Mouse (Mus musculus) stomach, postnatal 0 days (tissue): ENCODE measurements around the gene Hoxc11. TPM values are rescaled to one million over a fixed set of nuclear protein-coding genes. Genes with fewer than 3 reads are reported as not detected.

Source experiments
- ATAC-seq: fragments of 200-750 bp; cut with Nextera tagmentation; 2 replicates; pipeline ENCODE4 v1.8.0; 2017; ENCODE audit not compliant: low FRiP score, low TSS enrichment
- DNase-seq: peaks from one replicate; pipeline ENCODE4 v3.0.0-alpha.2; 2016; ENCODE audit warnings: low spot score
- H3K27ac ChIP-seq: fragments of 300-500 bp; sonication (generic); replicated peaks from 2 replicates; pipeline ENCODE4 v1.5.1; 2014; ENCODE audit warnings: mild to moderate bottlenecking, control low read depth
- H3K27me3 ChIP-seq: fragments of 300-500 bp; sonication (generic); 2 replicates; pipeline ENCODE4 v1.6.1; 2014; ENCODE audit warnings: low read length; ENCODE audit not compliant: control insufficient read depth, insufficient read depth
- H3K36me3 ChIP-seq: fragments of 300-500 bp; sonication (generic); 2 replicates; pipeline ENCODE4 v1.6.1; 2014; ENCODE audit warnings: low read length, mixed read lengths; ENCODE audit not compliant: control insufficient read depth, insufficient read depth
- H3K4me1 ChIP-seq: fragments of 300-500 bp; sonication (generic); replicated peaks from 2 replicates; pipeline ENCODE4 v1.6.1; 2014; ENCODE audit warnings: antibody characterized with exemption; ENCODE audit not compliant: control insufficient read depth, insufficient read depth
- H3K4me2 ChIP-seq: fragments of 300-500 bp; sonication (generic); replicated peaks from 2 replicates; pipeline ENCODE4 v1.6.1; 2014; ENCODE audit warnings: low read depth, mild to moderate bottlenecking, control low read depth, moderate library complexity
- H3K4me3 ChIP-seq: fragments of 300-500 bp; sonication (generic); 2 replicates; pipeline ENCODE4 v1.5.1; 2014; ENCODE audit warnings: low read depth, low read length, control low read depth
- H3K9ac ChIP-seq: fragments of 300-500 bp; sonication (generic); 2 replicates; pipeline ENCODE4 v1.6.1; 2014; ENCODE audit warnings: mild to moderate bottlenecking, low read length, control low read depth, mixed read lengths
- H3K9me3 ChIP-seq: fragments of 300-500 bp; sonication (generic); 2 replicates; pipeline ENCODE4 v1.6.1; 2016; ENCODE audit warnings: low read length; ENCODE audit not compliant: control insufficient read depth
- CTCF ChIP-seq: IDR thresholded peaks from 2 replicates; pipeline ENCODE4 v1.5.1; 2016; ENCODE audit warnings: antibody characterized with exemption, low read depth, mild to moderate bottlenecking, moderate library complexity
- EP300 ChIP-seq: optimal IDR thresholded peaks from 2 replicates; pipeline ENCODE3; 2016; ENCODE audit warnings: antibody characterized with exemption
- WGBS: fragments of 180-500 bp; shearing (Covaris S2); extraction: QIAGEN DNeasy Blood & Tissue Kit; methylation state at CpG from one replicate; pipeline ENCODE4 v1.1.7; 2014; 5-methylcytosine and 5-hydroxymethylcytosine counted together
- polyA plus RNA-seq: library from polyadenylated mRNA; unstranded; fragments of >200 nt; fragmentation: Nextera tagmentation; extraction: Ambion mirVana; gene quantifications from 2 replicates; pipeline ENCODE4 v1.2.1, GENCODE M21; 2015

The Hoxc11 gene
- polyA plus RNA-seq, 1 experiment from 2014 or later, result not detected

- peak within 1 kb of the TSS; percentile 37 for H3K4me2 ChIP-seq
- H3K9ac ChIP-seq, result no peak within 1 kb of the TSS
- no peaks in the 10 kb centered on the region for H3K36me3 ChIP-seq
- peaks cover 48% of the 10 kb centered on the region for H3K27me3 ChIP-seq
- no peak within 1 kb of the TSS for H3K27ac ChIP-seq
- H3K4me3 ChIP-seq, result peak within 1 kb of the TSS; percentile 21
- no peaks in the 10 kb centered on the region for H3K9me3 ChIP-seq
- TF ChIP-seq EP300 (no peak), CTCF (no peak)
- 0 out of 2 replicates have a peak, but pooled peaks have one; percentile 25 for ATAC-seq
- H3K4me1 ChIP-seq, result no peaks in the 10 kb centered on the region
- 3% methylated on average over 26 of the region's 27 CpGs for WGBS
- no peak for DNase-seq
Observed at GRCm38 (mm10) chr15:102966776-102967311, 12.6 kb downstream of the Hoxc11 start, which contains the start of gene Hoxc10. TSS of gene Hoxc10 (plus strand) at chr15:102966796.

DNA sequence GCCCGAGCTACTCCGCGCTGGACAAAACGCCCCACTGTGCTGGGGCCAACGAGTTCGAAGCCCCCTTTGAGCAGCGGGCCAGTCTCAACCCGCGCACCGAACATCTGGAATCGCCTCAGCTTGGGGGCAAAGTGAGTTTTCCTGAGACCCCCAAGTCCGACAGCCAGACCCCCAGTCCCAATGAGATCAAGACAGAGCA, 13.0 kb downstream of the Hoxc11 start, which contains the start of gene Hoxc5:
Gene Hoxc5 (plus strand): TSS at position 132 of the 199 bp plus-strand sequence.
- no peak within 1 kb of the TSS for H3K9ac ChIP-seq
- H3K4me2 ChIP-seq, result peak within 1 kb of the TSS; percentile 37
- no peaks in the 10 kb centered on the region for H3K4me1 ChIP-seq
- H3K36me3 ChIP-seq, result no peaks in the 10 kb centered on the region
- no peaks in the 10 kb centered on the region for H3K9me3 ChIP-seq
- 8% methylated on average over 12 of the region's 12 CpGs for WGBS
- H3K27me3 ChIP-seq, result peaks cover 50% of the 10 kb centered on the region
- ATAC-seq (no peak), DNase-seq (no peak)
- TF ChIP-seq CTCF, result no peak
- no peak for TF ChIP-seq EP300
- H3K4me3 ChIP-seq, result peak within 1 kb of the TSS; percentile 21
- no peak within 1 kb of the TSS for H3K27ac ChIP-seq

DNA sequence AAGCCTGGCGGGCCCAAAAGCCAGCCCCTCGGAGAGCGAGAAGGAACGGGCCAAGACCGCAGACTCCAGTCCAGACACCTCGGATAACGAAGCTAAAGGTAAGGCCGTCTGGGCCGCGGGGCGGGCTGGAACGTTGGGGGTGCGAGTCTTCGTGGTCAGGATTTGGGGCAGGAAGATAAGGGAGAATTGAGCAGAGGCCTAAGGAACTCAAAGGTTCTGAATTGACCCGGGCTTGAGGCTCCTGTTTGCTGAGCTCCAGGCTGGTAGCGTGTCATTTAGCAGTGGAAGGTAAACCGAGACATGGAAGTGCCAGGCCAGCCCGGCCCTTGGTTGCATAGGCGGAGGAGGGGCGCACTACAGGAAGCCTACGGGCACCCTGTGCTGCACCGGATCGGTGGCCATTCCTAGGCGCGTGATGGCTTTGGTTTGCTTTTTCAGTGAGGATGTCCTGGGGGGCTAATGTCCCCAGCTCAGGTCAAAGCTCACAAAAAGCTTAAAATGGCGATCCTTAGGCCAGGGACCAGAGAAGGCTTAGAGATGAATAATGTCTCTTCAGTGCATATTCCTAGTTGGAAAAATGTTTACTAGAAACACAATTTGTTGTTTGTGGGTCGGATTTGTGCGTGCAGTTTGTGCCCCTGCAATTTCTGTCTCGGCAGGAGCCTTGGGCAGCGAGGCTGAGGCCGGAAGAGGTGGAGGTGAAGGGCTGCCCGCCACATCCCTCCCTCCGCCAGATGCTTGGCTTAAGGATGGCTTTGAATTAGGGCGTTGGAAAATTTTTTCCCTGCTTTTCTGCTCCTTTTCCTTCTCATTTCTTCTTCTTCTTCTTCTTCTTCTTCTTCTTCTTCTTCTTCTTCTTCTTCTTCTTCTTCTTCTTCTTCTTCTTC, 13.5 kb downstream of the Hoxc11 start:
- no peaks in the 10 kb centered on the region for H3K4me1 ChIP-seq
- no peak overlapping the region for H3K27ac ChIP-seq
- DNase-seq (no peak), ATAC-seq (no peak)
- H3K4me3 ChIP-seq, result no peak overlapping the region
- peaks cover 55% of the 10 kb centered on the region for H3K27me3 ChIP-seq
- TF ChIP-seq EP300 (no peak), CTCF (no peak)
- H3K9ac ChIP-seq, result no peak overlapping the region
- no peaks in the 10 kb centered on the region for H3K9me3 ChIP-seq
- H3K4me2 ChIP-seq, result no peak overlapping the region
- 5% methylated on average over 34 of the region's 34 CpGs for WGBS
- H3K36me3 ChIP-seq, result no peaks in the 10 kb centered on the region

DNA sequence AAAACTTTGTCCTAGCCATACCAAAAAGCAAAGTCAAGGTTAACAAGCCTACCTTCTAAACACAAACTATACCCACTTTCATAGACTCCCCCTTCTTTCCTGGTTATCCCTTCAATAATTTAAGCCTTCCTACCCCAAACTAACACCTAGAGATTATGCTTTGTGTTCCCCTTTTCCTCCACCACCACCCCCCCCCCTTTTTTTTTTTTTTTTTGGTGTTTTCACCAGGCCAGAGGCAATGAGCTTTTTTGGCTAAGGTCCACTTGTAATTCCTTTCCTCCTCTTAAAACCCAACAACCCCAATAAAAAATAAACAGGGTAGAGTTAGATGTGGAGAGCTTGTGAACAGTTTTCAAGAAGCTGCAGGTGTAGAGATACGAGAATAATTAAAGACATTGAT, 15.1 kb downstream of the Hoxc11 start:
- Histone ChIP-seq H3K27me3 (peaks cover 59% of the 10 kb centered on the region), H3K4me3 (no peak overlapping the region), H3K4me2 (no peak overlapping the region), H3K27ac (no peak overlapping the region), H3K36me3 (no peaks in the 10 kb centered on the region), H3K9ac (no peak overlapping the region), H3K9me3 (no peaks in the 10 kb centered on the region), H3K4me1 (no peaks in the 10 kb centered on the region)
- 32% methylated on average over 1 of the region's 1 CpGs for WGBS
- DNase-seq, result no peak
- no peak for ATAC-seq
- TF ChIP-seq CTCF, result no peak
- TF ChIP-seq EP300, result no peak

GRCm38 (mm10) chr15:102970740-102971139, 16.5 kb downstream of the Hoxc11 start:
- peak; percentile 55 for TF ChIP-seq CTCF
- TF ChIP-seq EP300, result no peak
- Histone ChIP-seq H3K4me2 (no peak overlapping the region), H3K9me3 (no peaks in the 10 kb centered on the region), H3K36me3 (no peaks in the 10 kb centered on the region), H3K4me1 (no peaks in the 10 kb centered on the region), H3K4me3 (no peak overlapping the region), H3K27ac (no peak overlapping the region), H3K9ac (no peak overlapping the region), H3K27me3 (peaks cover 52% of the 10 kb centered on the region)
- 3% methylated on average over 12 of the region's 12 CpGs for WGBS
- ATAC-seq (no peak), DNase-seq (no peak)

DNA sequence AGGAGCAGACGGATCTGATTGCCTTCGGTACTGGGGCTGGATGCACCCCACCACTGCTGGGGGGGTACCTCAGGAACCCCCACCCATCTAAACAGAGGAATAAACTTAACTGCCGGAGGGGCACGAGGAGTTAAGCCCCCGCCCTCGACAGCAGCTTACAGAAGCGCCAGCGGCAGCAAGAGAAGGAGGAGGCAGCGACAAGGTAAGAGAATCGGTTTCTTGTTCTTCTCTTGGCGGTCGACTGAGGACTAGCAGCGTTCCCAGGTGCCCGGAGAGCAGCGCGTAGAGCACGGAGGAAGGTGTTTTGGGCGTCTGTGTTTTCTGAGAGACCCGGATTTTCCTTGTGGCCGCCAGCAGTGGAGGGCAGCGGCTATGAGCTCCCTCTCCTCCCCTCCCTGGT, 18.0 kb downstream of the Hoxc11 start:
- WGBS, result 3% methylated on average over 21 of the region's 21 CpGs
- DNase-seq (no peak), ATAC-seq (no peak)
- no peaks in the 10 kb centered on the region for H3K9me3 ChIP-seq
- no peak overlapping the region for H3K27ac ChIP-seq
- H3K4me3 ChIP-seq, result no peak overlapping the region
- no peak overlapping the region for H3K4me2 ChIP-seq
- no peaks in the 10 kb centered on the region for H3K4me1 ChIP-seq
- H3K27me3 ChIP-seq, result peaks cover 50% of the 10 kb centered on the region
- TF ChIP-seq CTCF (no peak), EP300 (no peak)
- H3K36me3 ChIP-seq, result no peaks in the 10 kb centered on the region
- H3K9ac ChIP-seq, result no peak overlapping the region
